Mouse (Mus musculus): ENCODE data around the gene Snx21.
A peak's percentile ranks its signal among the peaks of the same experiment; 100 is the strongest.

The Snx21 gene

GRCm38 (mm10) chr2:164793772-164794171 is 8.1 kb downstream of the Snx21 start:
- DNase-seq (ENCODE audit: low read depth), result peak; percentile 49

- peak; percentile 88 for DNase-seq (ENCODE audit: low read depth)
These were observed 8.7 kb downstream of the Snx21 start for GRCm38 (mm10) chr2:164794293-164794692.

- no peak for DNase-seq (ENCODE audit: low read depth)
These were observed 10.2 kb downstream of the Snx21 start for GRCm38 (mm10) chr2:164795868-164796267.

- DNase-seq (ENCODE audit: low read depth), result peak; percentile 63
These were observed 12.9 kb downstream of the Snx21 start for GRCm38 (mm10) chr2:164798554-164798953.

- DNase-seq (ENCODE audit: low read depth), result no peak
These were observed 14.8 kb downstream of the Snx21 start for GRCm38 (mm10) chr2:164800252-164801004.

GRCm38 (mm10) chr2:164803201-164803920 is 17.7 kb downstream of the Snx21 start:
- no peak for DNase-seq (ENCODE audit: low read depth)

- DNase-seq (ENCODE audit: low read depth), result peak; percentile 36
These were observed 18.3 kb downstream of the Snx21 start for GRCm38 (mm10) chr2:164803921-164804313.

- peak; percentile 100 for DNase-seq (ENCODE audit: low read depth)
These were observed 19.1 kb downstream of the Snx21 start, which contains the start of the genes Acot8 and Zswim3 for GRCm38 (mm10) chr2:164804533-164805331. TSS of gene Acot8 (minus strand) at chr2:164804882. TSS of gene Zswim3 (plus strand) at chr2:164805098.

GRCm38 (mm10) chr2:164805332-164805718 is 19.7 kb downstream of the Snx21 start:
- DNase-seq (ENCODE audit: low read depth), result no peak

GRCm38 (mm10) chr2:164806614-164807013 is 21.0 kb downstream of the Snx21 start:
- DNase-seq (ENCODE audit: low read depth), result no peak

- no peak for DNase-seq (ENCODE audit: low read depth)
These were observed 27.9 kb downstream of the Snx21 start for GRCm38 (mm10) chr2:164813557-164813956.

GRCm38 (mm10) chr2:164815348-164815747 is 29.7 kb downstream of the Snx21 start:
- DNase-seq (ENCODE audit: low read depth), result no peak

- no peak for DNase-seq (ENCODE audit: low read depth)
These were observed 30.2 kb downstream of the Snx21 start for GRCm38 (mm10) chr2:164815821-164816220.

- no peak for DNase-seq (ENCODE audit: low read depth)
These were observed 31.6 kb downstream of the Snx21 start for GRCm38 (mm10) chr2:164817206-164817605.

GRCm38 (mm10) chr2:164817703-164818102 is 32.1 kb downstream of the Snx21 start:
- DNase-seq (ENCODE audit: low read depth), result no peak

- no peak for DNase-seq (ENCODE audit: low read depth)
These were observed 35.4 kb downstream of the Snx21 start for GRCm38 (mm10) chr2:164821060-164821459.

GRCm38 (mm10) chr2:164822636-164823165 is 37.1 kb downstream of the Snx21 start, which contains the start of gene Zswim1:
TSS of gene Zswim1 (plus strand) at chr2:164822686.
- DNase-seq (ENCODE audit: low read depth), result peak; percentile 99

- no peak for DNase-seq (ENCODE audit: low read depth)
These were observed 37.6 kb downstream of the Snx21 start for GRCm38 (mm10) chr2:164823181-164823585.

- DNase-seq (ENCODE audit: low read depth), result no peak
These were observed 38.3 kb downstream of the Snx21 start for GRCm38 (mm10) chr2:164823969-164824368.

- DNase-seq (ENCODE audit: low read depth), result no peak
These were observed 39.9 kb downstream of the Snx21 start for GRCm38 (mm10) chr2:164825521-164825920.

GRCm38 (mm10) chr2:164827146-164827850 is 41.7 kb downstream of the Snx21 start:
- no peak for DNase-seq (ENCODE audit: low read depth)

Data from induced T-regulatory cell, adult 2 months (primary cell).